Mouse (Mus musculus) myocyte (in vitro differentiated cells): Measurements from ENCODE around the gene Dusp22. TPM values are rescaled to one million over a fixed set of nuclear protein-coding genes. Genes with fewer than 3 reads are reported as not detected.

Source experiments
- H3K27me3 ChIP-seq: one replicate; pipeline ENCODE4 v1.6.1; 2011; ENCODE audit not compliant: control insufficient read depth, insufficient read depth, insufficient read length
- H3K36me3 ChIP-seq: one replicate; pipeline ENCODE4 v1.6.1; 2011; ENCODE audit not compliant: control insufficient read depth, insufficient read depth
- H3K4me2 ChIP-seq: one replicate; pipeline ENCODE4 v1.6.1; 2011; ENCODE audit warnings: low read depth, control low read depth
- H3K4me3 ChIP-seq: one replicate; pipeline ENCODE4 v1.5.1; 2011; ENCODE audit warnings: mild to moderate bottlenecking, control low read depth, moderate library complexity
- H3K79me2 ChIP-seq: one replicate; pipeline ENCODE4 v1.6.1; 2011; ENCODE audit not compliant: control insufficient read depth, insufficient read depth
- H3ac ChIP-seq: one replicate; pipeline ENCODE4 v1.6.1; 2011; ENCODE audit not compliant: control insufficient read depth, insufficient read length
- CEBPB ChIP-seq: IDR thresholded peaks from 2 replicates; pipeline ENCODE4 v1.6.1; 2011; ENCODE audit warnings: mild to moderate bottlenecking, moderate library complexity; ENCODE audit not compliant: poor library complexity, insufficient read depth, severe bottlenecking
- E2F4 ChIP-seq: IDR thresholded peaks from one replicate; pipeline ENCODE4 v1.6.1; 2011; ENCODE audit warnings: mild to moderate bottlenecking, control low read depth, moderate library complexity; ENCODE audit not compliant: insufficient read depth
- MAX ChIP-seq: IDR thresholded peaks from one replicate; pipeline ENCODE4 v1.6.1; 2011; ENCODE audit warnings: low read depth, mild to moderate bottlenecking, control low read depth
- MYOD1 ChIP-seq, 3 experiments: IDR thresholded peaks; one replicate each; pipeline ENCODE4 v1.6.1; 2011; ENCODE audit warnings: control low read depth in 2 of 3, low read depth in 2 of 3, mild to moderate bottlenecking in 2 of 3, moderate library complexity in 1 of 3; ENCODE audit not compliant: insufficient read length in 2 of 3, control insufficient read depth in 1 of 3
- MYOG ChIP-seq, 3 experiments: IDR thresholded peaks; one replicate each; pipeline ENCODE4 v1.6.1; 2011; ENCODE audit warnings: control low read depth in 2 of 3, low read depth in 2 of 3, mild to moderate bottlenecking in 2 of 3; ENCODE audit not compliant: insufficient read length in 2 of 3, control insufficient read depth in 1 of 3, insufficient read depth in 1 of 3
- POLR2A ChIP-seq: IDR thresholded peaks from one replicate; pipeline ENCODE4 v1.6.1; 2011; ENCODE audit warnings: low read depth, mild to moderate bottlenecking, control low read depth, moderate library complexity; ENCODE audit not compliant: insufficient read length
- POLR2AphosphoS2 ChIP-seq: IDR thresholded peaks from one replicate; pipeline ENCODE4 v1.6.1; 2011; ENCODE audit warnings: low read depth, control low read depth; ENCODE audit not compliant: insufficient read length
- REST ChIP-seq: IDR thresholded peaks from one replicate; pipeline ENCODE4 v1.6.1; 2011; ENCODE audit warnings: mild to moderate bottlenecking, control low read depth, moderate library complexity; ENCODE audit not compliant: insufficient read depth, insufficient read length
- SRF ChIP-seq: IDR thresholded peaks from one replicate; pipeline ENCODE4 v1.6.1; 2011; ENCODE audit warnings: low read depth; ENCODE audit not compliant: control insufficient read depth, insufficient read length
- TCF12 ChIP-seq: IDR thresholded peaks from one replicate; pipeline ENCODE4 v1.6.1; 2011; ENCODE audit warnings: mild to moderate bottlenecking, control low read depth; ENCODE audit not compliant: poor library complexity, insufficient read depth, severe bottlenecking
- TCF3 ChIP-seq: IDR thresholded peaks from one replicate; pipeline ENCODE4 v1.6.1; 2011; ENCODE audit warnings: low read depth, control low read depth; ENCODE audit not compliant: insufficient read length
- USF1 ChIP-seq: IDR thresholded peaks from one replicate; pipeline ENCODE4 v1.6.1; 2011; ENCODE audit warnings: low read depth, mild to moderate bottlenecking, control low read depth, moderate library complexity
- polyA plus RNA-seq: library from polyadenylated mRNA; unstranded; fragments of >200 nt; fragmentation: generic; extraction: Trizol; gene quantifications from one replicate; pipeline ENCODE4 v1.2.1, GENCODE M21; 2012; ENCODE audit warnings: missing spikeins

Dusp22 gene
- polyA plus RNA-seq, 1 experiment, result 10.4 TPM

DNA sequence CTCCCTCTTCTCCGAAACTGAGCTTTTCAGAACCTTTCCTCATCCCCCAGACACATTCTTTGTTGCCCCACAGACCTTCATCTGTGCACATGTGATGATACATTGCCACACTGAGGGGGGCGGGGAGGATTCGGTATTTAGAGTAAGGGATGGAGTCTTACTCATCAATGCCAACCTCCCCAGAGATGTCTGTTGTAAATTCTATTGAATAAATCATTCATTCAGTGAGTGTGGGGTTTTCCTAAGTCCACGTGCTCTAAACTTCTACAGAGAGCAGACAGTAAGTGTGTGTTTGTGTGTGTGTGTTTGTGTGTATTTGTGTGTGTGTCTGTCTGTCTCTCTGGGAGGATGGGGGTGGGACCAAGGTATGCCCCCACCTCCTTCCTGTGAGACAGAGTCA is 67.1 kb downstream of the Dusp22 start:
- H3K27me3 ChIP-seq, result no peaks in the 10 kb centered on the region
- H3K4me3 ChIP-seq, result no peak overlapping the region
- H3K36me3 ChIP-seq, result no peaks in the 10 kb centered on the region
- no peak for TF ChIP-seq TCF3
- no peak for TF ChIP-seq MAX
- TF ChIP-seq CEBPB, result no peak
- no peak for TF ChIP-seq POLR2A
- no peak for TF ChIP-seq MYOG (IDR thresholded peaks at IDR 0.05; ENCODE audit: control insufficient read depth in 1 of 3, insufficient read depth in 1 of 3, insufficient read length in 2 of 3, low read depth in 2 of 3)
- no peak for TF ChIP-seq POLR2AphosphoS2
- TF ChIP-seq REST, result no peak
- TF ChIP-seq TCF12, result no peak
- TF ChIP-seq E2F4, result no peak
- no peak overlapping the region for H3K4me2 ChIP-seq
- no peaks in the 10 kb centered on the region for H3K79me2 ChIP-seq
- H3ac ChIP-seq, result no peak overlapping the region

GRCm38 (mm10) chr13:30728155-30728554 is 68.4 kb downstream of the Dusp22 start:
- Histone ChIP-seq H3K4me3 (no peak overlapping the region), H3K79me2 (no peaks in the 10 kb centered on the region), H3K27me3 (no peaks in the 10 kb centered on the region), H3K4me2 (no peak overlapping the region), H3ac (no peak overlapping the region), H3K36me3 (no peaks in the 10 kb centered on the region)
- TF ChIP-seq MYOG (IDR thresholded peaks at IDR 0.05; ENCODE audit: control insufficient read depth in 1 of 3, insufficient read depth in 1 of 3, insufficient read length in 2 of 3, low read depth in 2 of 3) (no peak), E2F4 (no peak), USF1 (no peak), TCF3 (no peak), CEBPB (no peak), REST (no peak), MAX (no peak), POLR2A (no peak), POLR2AphosphoS2 (no peak)

- no peaks in the 10 kb centered on the region for H3K27me3 ChIP-seq
- TF ChIP-seq TCF3 (no peak), TCF12 (no peak), MAX (no peak), MYOD1 (IDR thresholded peaks at IDR 0.05; ENCODE audit: control insufficient read depth in 1 of 3, insufficient read length in 2 of 3, low read depth in 2 of 3) (no peak), POLR2AphosphoS2 (no peak), MYOG (IDR thresholded peaks at IDR 0.05; ENCODE audit: control insufficient read depth in 1 of 3, insufficient read depth in 1 of 3, insufficient read length in 2 of 3, low read depth in 2 of 3) (no peak), CEBPB (no peak), USF1 (no peak), SRF (no peak), E2F4 (no peak), REST (no peak), POLR2A (no peak)
- no peaks in the 10 kb centered on the region for H3K36me3 ChIP-seq
- H3K4me2 ChIP-seq, result no peak overlapping the region
- no peaks in the 10 kb centered on the region for H3K79me2 ChIP-seq
- no peak overlapping the region for H3ac ChIP-seq
- H3K4me3 ChIP-seq, result no peak overlapping the region
Observed at GRCm38 (mm10) chr13:30729245-30729644, 69.4 kb downstream of the Dusp22 start.

- H3K4me2 ChIP-seq, result no peak overlapping the region
- H3K36me3 ChIP-seq, result no peaks in the 10 kb centered on the region
- H3K4me3 ChIP-seq, result no peak overlapping the region
- no peaks in the 10 kb centered on the region for H3K27me3 ChIP-seq
- no peaks in the 10 kb centered on the region for H3K79me2 ChIP-seq
- H3ac ChIP-seq, result no peak overlapping the region
- TF ChIP-seq MYOG (IDR thresholded peaks at IDR 0.05; ENCODE audit: control insufficient read depth in 1 of 3, insufficient read depth in 1 of 3, insufficient read length in 2 of 3, low read depth in 2 of 3) (no peak), USF1 (peak; percentile 54)
Observed at GRCm38 (mm10) chr13:30730104-30730793, 70.5 kb downstream of the Dusp22 start.

DNA sequence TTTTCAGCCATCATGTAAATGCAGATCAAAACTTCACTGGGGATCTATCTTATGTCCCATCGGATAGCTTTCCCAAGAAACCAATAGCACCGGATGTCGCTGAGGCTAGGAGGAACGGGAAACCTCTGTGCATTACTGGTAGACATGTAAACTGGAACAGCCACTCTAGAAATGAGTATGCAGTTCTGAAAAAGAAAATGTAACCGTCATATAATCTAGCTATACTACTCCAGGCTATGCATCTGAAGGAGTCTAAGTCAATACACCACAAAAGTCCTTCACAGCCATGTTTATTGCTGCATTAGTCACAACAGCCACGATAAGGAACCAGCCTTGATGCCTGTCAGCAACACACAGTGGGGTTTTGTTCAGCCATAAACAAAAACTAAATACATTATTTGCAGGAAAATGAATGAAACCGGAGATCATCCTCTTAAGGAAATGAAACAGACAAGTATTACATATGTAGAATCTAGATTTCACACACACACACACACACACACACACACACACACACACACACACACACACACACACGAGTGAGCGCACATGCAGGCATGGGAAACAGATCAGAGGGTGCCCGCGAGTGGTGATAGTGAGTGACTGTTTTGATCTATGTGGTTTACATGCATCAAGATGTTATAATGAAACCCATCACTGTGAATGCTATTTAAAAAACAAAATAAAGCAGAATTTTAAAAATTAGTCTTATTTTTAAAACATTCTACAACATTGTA is 73.1 kb downstream of the Dusp22 start:
- Histone ChIP-seq H3K36me3 (no peaks in the 10 kb centered on the region), H3K4me3 (no peak overlapping the region), H3ac (no peak overlapping the region), H3K4me2 (no peak overlapping the region), H3K79me2 (no peaks in the 10 kb centered on the region), H3K27me3 (no peaks in the 10 kb centered on the region)
- no peak for TF ChIP-seq TCF3
- no peak for TF ChIP-seq MYOD1 (IDR thresholded peaks at IDR 0.05; ENCODE audit: control insufficient read depth in 1 of 3, insufficient read length in 2 of 3, low read depth in 2 of 3)
- no peak for TF ChIP-seq MYOG (IDR thresholded peaks at IDR 0.05; ENCODE audit: control insufficient read depth in 1 of 3, insufficient read depth in 1 of 3, insufficient read length in 2 of 3, low read depth in 2 of 3)
- TF ChIP-seq TCF12, result no peak
- no peak for TF ChIP-seq CEBPB
- TF ChIP-seq POLR2AphosphoS2, result no peak
- no peak for TF ChIP-seq USF1
